Mouse (Mus musculus): ENCODE results near the gene Emx2. TPM values are rescaled to one million over a fixed set of nuclear protein-coding genes. Genes with fewer than 3 reads are reported as not detected.

The Emx2 gene
- polyA plus RNA-seq, 1 experiment from 2014 or later: 14.0 TPM

Other genes with a start within 250 kb of the Emx2 start
- not detected in 2 replicates for gene Kcnk18, start 239.2 kb upstream of the Emx2 start, polyA plus RNA-seq (2014; fragmentation: Nextera tagmentation; extraction: Ambion mirVana)
- gene Slc18a2, start 197.5 kb upstream of the Emx2 start, polyA plus RNA-seq (2014; fragmentation: Nextera tagmentation; extraction: Ambion mirVana): 9.3 and 10.2 TPM in 2 replicates
- 12.4 and 27.5 TPM in 2 replicates for gene Rps12-ps3, start 136.1 kb upstream of the Emx2 start, polyA plus RNA-seq (2014; fragmentation: Nextera tagmentation; extraction: Ambion mirVana)
- 16.6 and 17.6 TPM in 2 replicates for gene Pdzd8, start 112.6 kb upstream of the Emx2 start, polyA plus RNA-seq (2014; fragmentation: Nextera tagmentation; extraction: Ambion mirVana)